In genomic region chr2:59346443-59346842, GRCm38 (mm10) we compare ENCODE assay signal across 9 mouse cellular contexts.
A peak's percentile ranks its signal among the peaks of the same experiment; 100 is the strongest.
DNase-seq lines count a peak whose midpoint lies in the region; ATAC-seq lines count a peak whose summit lies in the region.
"Had no signal": no experiment of that assay in that cellular context is flagged by ENCODE, and none has a peak within 500 bp of the region (broad histone marks: within the 10 kb centered on the region; RNA-seq: fewer than 3 reads in every experiment).

No protein-coding gene starts in this region.

- peaks cover 4% of the 10 kb centered on the region; the same call in 1 of the 2 replicates for H3K4me1 ChIP-seq in embryonic facial prominence, embryonic 12.5 days
- H3K4me1 ChIP-seq in embryonic facial prominence, embryonic 10.5 days, result 0 out of 2 replicates have a peak, but pooled peaks cover 5% of the 10 kb centered on the region
- H3K4me1 ChIP-seq in heart, embryonic 11.5 days (ENCODE audit: control insufficient read depth, insufficient read depth, low read length), result 0 out of 2 replicates have a peak, but pooled peaks cover 5% of the 10 kb centered on the region
- H3K4me1 ChIP-seq in neural tube, embryonic 15.5 days, result peaks cover 14% of the 10 kb centered on the region

- no peak for DNase-seq in embryonic facial prominence, embryonic 10.5 days (ENCODE audit: low spot score)
- DNase-seq in right cerebral cortex, postnatal 10 days (ENCODE audit: low spot score in 2 of 2), result peak; percentile 49 to 56
- no peak for DNase-seq in right cerebral cortex, adult 2 months (ENCODE audit: low spot score in 2 of 2)
- peak; percentile 40 for DNase-seq in lung, postnatal 36 days
- no peak for DNase-seq in left cerebral cortex, postnatal 36 days (ENCODE audit: low spot score in 2 of 2)

- peaks cover 47% of the 10 kb centered on the region for H3K36me3 ChIP-seq in embryonic facial prominence, embryonic 12.5 days
- peaks cover 89% of the 10 kb centered on the region for H3K36me3 ChIP-seq in embryonic facial prominence, embryonic 10.5 days (replicated peaks)
- H3K36me3 ChIP-seq in heart, embryonic 11.5 days (ENCODE audit: control insufficient read depth, insufficient read depth, low read length), result peaks cover 17% of the 10 kb centered on the region
- H3K36me3 ChIP-seq in neural tube, embryonic 15.5 days, result peaks cover 25% of the 10 kb centered on the region

- intact Hi-C loops in left cerebral cortex, postnatal 36 days (cut with DNase I), result no loop called here

- H3K9ac ChIP-seq in embryonic facial prominence, embryonic 12.5 days, result no peak overlapping the region
- peak overlapping the region; percentile 24; the same call in 1 of the 2 replicates for H3K9ac ChIP-seq in heart, embryonic 11.5 days (ENCODE audit: low read depth, low read length)
- no peak overlapping the region for H3K9ac ChIP-seq in neural tube, embryonic 15.5 days (replicated peaks)
- H3K9ac ChIP-seq: hindbrain, embryonic 14.5 days had no signal

- H3K4me2 ChIP-seq in embryonic facial prominence, embryonic 12.5 days (replicated peaks), result no peak overlapping the region
- no peak overlapping the region for H3K4me2 ChIP-seq in heart, embryonic 11.5 days
- no peak overlapping the region for H3K4me2 ChIP-seq in neural tube, embryonic 15.5 days
- H3K4me2 ChIP-seq: hindbrain, embryonic 14.5 days had no signal

- H3K27ac ChIP-seq in embryonic facial prominence, embryonic 12.5 days, result 0 out of 2 replicates have a peak overlapping the region, but pooled peaks have one; percentile 17
- H3K27ac ChIP-seq in embryonic facial prominence, embryonic 10.5 days (replicated peaks), result no peak overlapping the region
- no peak overlapping the region for H3K27ac ChIP-seq in heart, embryonic 11.5 days (ENCODE audit: low read depth, low read length)
- no peak overlapping the region for H3K27ac ChIP-seq in neural tube, embryonic 15.5 days (replicated peaks)
- H3K27ac ChIP-seq: hindbrain, embryonic 14.5 days had no signal

- no peak for ATAC-seq in embryonic facial prominence, embryonic 12.5 days (ENCODE audit: insufficient number of reproducible peaks, insufficient read depth, low FRiP score, low TSS enrichment)
- ATAC-seq in heart, embryonic 11.5 days (replicated peaks; ENCODE audit: insufficient number of reproducible peaks, low FRiP score, low TSS enrichment), result no peak
- ATAC-seq in neural tube, embryonic 15.5 days (ENCODE audit: low FRiP score), result no peak

- WGBS in embryonic facial prominence, embryonic 12.5 days, result 67% methylated on average over 12 of the region's 12 CpGs
- WGBS in embryonic facial prominence, embryonic 10.5 days, result 81% methylated on average over 12 of the region's 12 CpGs
- WGBS in heart, embryonic 11.5 days (ENCODE audit: insufficient replicate concordance), result 63% methylated on average over 12 of the region's 12 CpGs
- WGBS in neural tube, embryonic 15.5 days, result 79% methylated on average over 12 of the region's 12 CpGs

- H3K9me3 ChIP-seq in embryonic facial prominence, embryonic 12.5 days, result no peaks in the 10 kb centered on the region
- H3K9me3 ChIP-seq in embryonic facial prominence, embryonic 10.5 days, result no peaks in the 10 kb centered on the region
- H3K9me3 ChIP-seq in heart, embryonic 11.5 days (replicated peaks; ENCODE audit: control insufficient read depth, low read length), result no peaks in the 10 kb centered on the region
- no peaks in the 10 kb centered on the region for H3K9me3 ChIP-seq in neural tube, embryonic 15.5 days (replicated peaks)

- H3K4me3 ChIP-seq in embryonic facial prominence, embryonic 12.5 days, result no peak overlapping the region
- no peak overlapping the region for H3K4me3 ChIP-seq in embryonic facial prominence, embryonic 10.5 days
- no peak overlapping the region for H3K4me3 ChIP-seq in heart, embryonic 11.5 days (ENCODE audit: low read depth, low read length)
- no peak overlapping the region for H3K4me3 ChIP-seq in neural tube, embryonic 15.5 days (replicated peaks)

- H3K27me3 ChIP-seq in embryonic facial prominence, embryonic 12.5 days, result no peaks in the 10 kb centered on the region
- H3K27me3 ChIP-seq in embryonic facial prominence, embryonic 10.5 days (replicated peaks; ENCODE audit: low read depth, poor library complexity, severe bottlenecking), result no peaks in the 10 kb centered on the region
- H3K27me3 ChIP-seq in heart, embryonic 11.5 days (ENCODE audit: control insufficient read depth, insufficient read depth, low read length), result no peaks in the 10 kb centered on the region
- no peaks in the 10 kb centered on the region for H3K27me3 ChIP-seq in neural tube, embryonic 15.5 days (replicated peaks)

Comparison
In these comparisons a context has a peak if more than half of its experiments do, and no peak if none do; other contexts are left out.
1. DNase-seq: peak in right cerebral cortex, postnatal 10 days (2 of 2) and lung, postnatal 36 days (single experiment); none in embryonic facial prominence, embryonic 10.5 days (single experiment), right cerebral cortex, adult 2 months (0 of 2) and left cerebral cortex, postnatal 36 days (0 of 2).